Mouse (Mus musculus) brain, embryonic 14.5 days (tissue): ENCODE results near the gene Chtop.

Experiments
- CTCF ChIP-seq: fragments of 200-500 bp; IDR thresholded peaks from 2 replicates; pipeline ENCODE4 v1.5.1; 2012; ENCODE audit warnings: inconsistent platforms, mild to moderate bottlenecking, moderate library complexity, borderline replicate concordance; ENCODE audit not compliant: insufficient read depth, insufficient read length; ENCODE audit errors: extremely low read depth
- POLR2A ChIP-seq: fragments of 200-500 bp; IDR thresholded peaks from 2 replicates; pipeline ENCODE4 v1.6.1; 2012; ENCODE audit warnings: mild to moderate bottlenecking, inconsistent platforms, borderline replicate concordance; ENCODE audit not compliant: poor library complexity, insufficient read depth, insufficient read length, severe bottlenecking; ENCODE audit errors: extremely low read depth

- TF ChIP-seq CTCF, result no peak
- TF ChIP-seq POLR2A, result no peak
These were observed 5.4 kb upstream of the Chtop start for GRCm38 (mm10) chr3:90514691-90515090.
